Mouse (Mus musculus) embryonic facial prominence, embryonic 15.5 days (tissue): Measurements from ENCODE around the gene Dst. TPM values are rescaled to one million over a fixed set of nuclear protein-coding genes. Genes with fewer than 3 reads are reported as not detected.

ENCODE experiments used
- ATAC-seq: fragments of 200-750 bp; cut with Nextera tagmentation; 2 replicates; pipeline ENCODE4 v1.8.0; 2017; ENCODE audit warnings: low read depth, moderate TSS enrichment; ENCODE audit not compliant: insufficient number of reproducible peaks, low FRiP score, low TSS enrichment
- H3K27ac ChIP-seq: fragments of 300-500 bp; sonication (generic); replicated peaks from 2 replicates; pipeline ENCODE4 v1.5.1; 2015; ENCODE audit warnings: mild to moderate bottlenecking, inconsistent platforms
- H3K27me3 ChIP-seq: fragments of 300-500 bp; sonication (generic); 2 replicates; pipeline ENCODE4 v1.6.1; 2015; ENCODE audit warnings: inconsistent platforms
- H3K36me3 ChIP-seq: fragments of 300-500 bp; sonication (generic); 2 replicates; pipeline ENCODE4 v1.6.1; 2015; ENCODE audit warnings: mild to moderate bottlenecking, inconsistent platforms
- H3K4me1 ChIP-seq: fragments of 300-500 bp; sonication (generic); 2 replicates; pipeline ENCODE4 v1.6.1; 2015; ENCODE audit warnings: inconsistent platforms
- H3K4me2 ChIP-seq: fragments of 300-500 bp; sonication (generic); replicated peaks from 2 replicates; pipeline ENCODE4 v1.6.1; 2015; ENCODE audit warnings: mild to moderate bottlenecking, inconsistent platforms
- H3K4me3 ChIP-seq: fragments of 300-500 bp; sonication (generic); replicated peaks from 2 replicates; pipeline ENCODE4 v1.5.1; 2015; ENCODE audit warnings: mild to moderate bottlenecking, inconsistent platforms
- H3K9ac ChIP-seq: fragments of 300-500 bp; sonication (generic); 2 replicates; pipeline ENCODE4 v1.6.1; 2015; ENCODE audit warnings: inconsistent platforms
- H3K9me3 ChIP-seq: fragments of 300-500 bp; sonication (generic); replicated peaks from 2 replicates; pipeline ENCODE4 v1.6.1; 2016; ENCODE audit warnings: inconsistent platforms
- WGBS: fragments of 180-500 bp; shearing (Covaris S2); methylation state at CpG from one replicate; pipeline ENCODE4 v1.1.7; 2015; 5-methylcytosine and 5-hydroxymethylcytosine counted together
- polyA plus RNA-seq: library from polyadenylated mRNA; unstranded; fragments of >200 nt; fragmentation: Nextera tagmentation; extraction: Ambion mirVana; gene quantifications from 2 replicates; pipeline ENCODE4 v1.2.1, GENCODE M21; 2015

Dst gene
- polyA plus RNA-seq, 1 experiment from 2014 or later, result 22.8 TPM

GRCm38 (mm10) chr1:34025879-34026278, 117.9 kb downstream of the Dst start:
- Histone ChIP-seq H3K27ac (no peak overlapping the region), H3K4me1 (0 out of 2 replicates have a peak, but pooled peaks cover 7% of the 10 kb centered on the region), H3K4me3 (no peak overlapping the region), H3K27me3 (no peaks in the 10 kb centered on the region), H3K9ac (no peak overlapping the region), H3K36me3 (no peaks in the 10 kb centered on the region), H3K9me3 (no peaks in the 10 kb centered on the region), H3K4me2 (no peak overlapping the region)
- no peak for ATAC-seq
- 84% methylated on average over 6 of the region's 6 CpGs for WGBS

- Histone ChIP-seq H3K36me3 (no peaks in the 10 kb centered on the region), H3K4me1 (no peaks in the 10 kb centered on the region), H3K9me3 (no peaks in the 10 kb centered on the region), H3K27me3 (no peaks in the 10 kb centered on the region), H3K4me2 (no peak overlapping the region), H3K27ac (no peak overlapping the region), H3K4me3 (no peak overlapping the region), H3K9ac (no peak overlapping the region)
- 71% methylated on average over 5 of the region's 5 CpGs for WGBS
- ATAC-seq, result no peak
Measured at GRCm38 (mm10) chr1:34028722-34029121, 120.7 kb downstream of the Dst start.

DNA sequence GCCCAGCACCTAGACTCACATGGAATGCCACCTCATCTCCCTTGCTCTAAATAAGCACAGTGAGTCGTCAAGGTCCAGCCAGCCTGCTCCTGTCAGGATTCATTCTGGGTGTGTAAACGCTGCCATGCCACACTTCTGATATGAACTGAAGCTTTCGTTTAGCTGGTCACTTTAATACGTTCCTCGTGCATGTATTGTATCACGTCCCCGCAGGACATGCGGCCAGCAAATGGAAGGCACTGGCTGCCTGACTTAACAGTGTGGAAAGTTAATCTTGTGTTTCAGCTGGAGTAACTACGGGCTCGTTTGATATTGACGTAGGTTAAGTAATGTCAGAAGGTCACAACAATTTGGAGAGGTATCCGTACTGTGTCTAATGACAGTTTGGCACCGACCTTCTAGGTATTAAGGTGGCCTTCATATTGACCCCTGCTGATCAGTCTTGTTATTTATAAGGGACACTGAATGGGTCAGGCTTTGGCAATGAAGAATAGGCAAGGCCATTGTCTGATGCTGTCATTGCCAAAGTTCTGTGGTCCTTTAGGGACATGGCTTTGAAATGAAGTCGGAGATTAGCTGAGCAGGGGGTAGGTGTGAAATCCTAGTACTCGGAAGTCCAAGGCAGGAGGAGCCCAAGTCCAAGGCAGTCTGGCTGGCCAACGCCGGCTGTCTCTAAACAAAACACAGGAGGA, 122.5 kb downstream of the Dst start:
- H3K27me3 ChIP-seq, result no peaks in the 10 kb centered on the region
- H3K9me3 ChIP-seq, result no peaks in the 10 kb centered on the region
- no peak overlapping the region for H3K9ac ChIP-seq
- ATAC-seq, result no peak
- 82% methylated on average over 17 of the region's 17 CpGs for WGBS
- H3K36me3 ChIP-seq, result no peaks in the 10 kb centered on the region
- H3K4me2 ChIP-seq, result no peak overlapping the region
- no peak overlapping the region for H3K27ac ChIP-seq
- peaks cover 4% of the 10 kb centered on the region for H3K4me1 ChIP-seq
- no peak overlapping the region for H3K4me3 ChIP-seq

GRCm38 (mm10) chr1:34033052-34033451, 125.0 kb downstream of the Dst start:
- 90% methylated on average over 5 of the region's 5 CpGs for WGBS

GRCm38 (mm10) chr1:34033478-34033877, 125.5 kb downstream of the Dst start:
- H3K9ac ChIP-seq, result no peak overlapping the region
- H3K4me3 ChIP-seq, result no peak overlapping the region
- no peak overlapping the region for H3K27ac ChIP-seq
- H3K4me1 ChIP-seq, result peaks cover 6% of the 10 kb centered on the region
- H3K9me3 ChIP-seq, result no peaks in the 10 kb centered on the region
- H3K36me3 ChIP-seq, result no peaks in the 10 kb centered on the region
- H3K27me3 ChIP-seq, result no peaks in the 10 kb centered on the region
- no peak for ATAC-seq
- H3K4me2 ChIP-seq, result no peak overlapping the region
- 90% methylated on average over 1 of the region's 1 CpGs for WGBS

More at GRCm38 (mm10) chr1:34033052-34033451, 125.0 kb downstream of the Dst start:
- H3K27ac ChIP-seq, result no peak overlapping the region
- no peak overlapping the region for H3K9ac ChIP-seq
- H3K27me3 ChIP-seq, result no peaks in the 10 kb centered on the region
- ATAC-seq, result no peak
- H3K4me1 ChIP-seq, result peaks cover 6% of the 10 kb centered on the region
- no peaks in the 10 kb centered on the region for H3K9me3 ChIP-seq
- no peak overlapping the region for H3K4me3 ChIP-seq
- H3K4me2 ChIP-seq, result no peak overlapping the region
- H3K36me3 ChIP-seq, result no peaks in the 10 kb centered on the region

- ATAC-seq, result no peak
- Histone ChIP-seq H3K4me1 (peaks cover 6% of the 10 kb centered on the region), H3K4me2 (no peak overlapping the region), H3K9me3 (no peaks in the 10 kb centered on the region), H3K27me3 (no peaks in the 10 kb centered on the region), H3K4me3 (no peak overlapping the region), H3K9ac (no peak overlapping the region), H3K27ac (no peak overlapping the region), H3K36me3 (no peaks in the 10 kb centered on the region)
- 87% methylated on average over 3 of the region's 3 CpGs for WGBS
Measured at GRCm38 (mm10) chr1:34033958-34034357, 125.9 kb downstream of the Dst start.

- Histone ChIP-seq H3K4me1 (peaks cover 6% of the 10 kb centered on the region), H3K9me3 (no peaks in the 10 kb centered on the region), H3K4me2 (no peak overlapping the region), H3K27me3 (no peaks in the 10 kb centered on the region), H3K9ac (no peak overlapping the region), H3K27ac (no peak overlapping the region), H3K4me3 (no peak overlapping the region), H3K36me3 (no peaks in the 10 kb centered on the region)
- ATAC-seq, result no peak
- 87% methylated on average over 12 of the region's 12 CpGs for WGBS
Measured at GRCm38 (mm10) chr1:34036111-34036510, 128.1 kb downstream of the Dst start.

GRCm38 (mm10) chr1:34038571-34038970, 130.5 kb downstream of the Dst start:
- Histone ChIP-seq H3K9ac (no peak overlapping the region), H3K36me3 (no peaks in the 10 kb centered on the region), H3K27ac (no peak overlapping the region), H3K9me3 (no peaks in the 10 kb centered on the region), H3K4me2 (no peak overlapping the region), H3K4me3 (no peak overlapping the region), H3K27me3 (no peaks in the 10 kb centered on the region), H3K4me1 (peaks cover 6% of the 10 kb centered on the region)
- ATAC-seq, result no peak
- 88% methylated on average over 7 of the region's 7 CpGs for WGBS

DNA sequence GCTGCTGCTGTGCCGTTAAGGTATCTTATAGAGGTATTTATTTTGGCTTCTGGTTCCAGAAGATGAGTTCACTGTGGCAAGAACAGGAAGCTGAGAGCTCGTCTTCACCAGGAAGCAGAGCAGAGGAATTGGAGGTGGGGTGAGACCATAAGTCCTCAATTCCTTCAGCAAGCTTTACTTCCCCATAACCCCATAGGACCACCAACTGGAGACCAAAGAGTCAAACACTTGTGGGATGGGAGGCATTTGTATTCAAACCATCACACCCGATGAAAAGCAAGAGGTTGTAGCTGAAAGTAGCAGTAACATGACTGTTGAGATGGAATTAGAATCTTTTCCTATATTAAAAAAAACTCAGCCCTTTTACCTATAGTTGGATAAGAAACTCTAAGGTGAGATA, 132.0 kb downstream of the Dst start:
- H3K4me1 ChIP-seq, result peaks cover 16% of the 10 kb centered on the region
- ATAC-seq, result no peak
- H3K4me2 ChIP-seq, result no peak overlapping the region
- 62% methylated on average over 3 of the region's 3 CpGs for WGBS
- H3K36me3 ChIP-seq, result no peaks in the 10 kb centered on the region
- H3K27ac ChIP-seq, result no peak overlapping the region
- H3K9me3 ChIP-seq, result no peaks in the 10 kb centered on the region
- no peaks in the 10 kb centered on the region for H3K27me3 ChIP-seq
- H3K9ac ChIP-seq, result no peak overlapping the region
- no peak overlapping the region for H3K4me3 ChIP-seq

DNA sequence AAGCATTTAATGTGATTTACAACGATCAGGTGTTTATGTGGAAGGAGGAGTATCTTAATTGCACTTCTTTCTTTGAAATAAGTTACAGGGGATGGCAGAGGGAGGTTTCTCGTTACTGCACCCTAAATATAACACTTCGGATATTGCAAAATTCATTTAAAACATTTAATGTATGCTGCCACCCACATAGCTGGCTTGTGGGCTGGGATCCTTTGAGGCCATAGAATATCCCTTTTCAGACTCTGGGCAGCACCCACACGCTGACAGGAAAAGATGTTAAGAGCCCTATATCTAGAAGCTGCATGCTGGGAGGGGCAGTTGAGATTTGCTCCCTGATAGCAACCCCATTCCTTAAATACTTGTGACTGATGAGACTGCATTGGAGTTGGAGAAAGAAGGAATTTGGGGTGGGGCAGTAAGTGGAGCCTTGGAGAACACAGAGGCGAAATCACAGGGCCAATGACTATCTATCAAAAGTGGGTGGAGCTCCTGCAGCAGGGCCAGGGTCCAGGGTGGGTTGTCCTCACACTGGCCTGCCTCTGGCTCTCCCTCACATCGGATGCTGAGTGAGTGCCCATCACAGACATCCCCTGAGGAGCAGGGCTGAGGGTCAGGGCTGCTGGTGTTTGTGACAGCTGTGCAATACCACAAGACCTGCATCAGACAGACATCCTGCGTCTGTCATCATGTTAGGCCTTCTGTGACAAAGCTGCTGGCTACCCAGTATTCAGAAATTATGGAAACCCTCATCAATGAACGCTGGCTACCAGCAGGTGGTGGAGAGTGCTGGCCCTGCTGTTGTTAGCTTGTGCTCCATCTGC, 133.1 kb downstream of the Dst start:
- WGBS, result 50% methylated on average over 8 of the region's 8 CpGs
- H3K36me3 ChIP-seq, result no peaks in the 10 kb centered on the region
- peak; percentile 37; the same call in 1 of the 2 replicates for ATAC-seq
- H3K9me3 ChIP-seq, result no peaks in the 10 kb centered on the region
- H3K4me1 ChIP-seq, result peaks cover 10% of the 10 kb centered on the region
- H3K27ac ChIP-seq, result no peak overlapping the region
- no peak overlapping the region for H3K9ac ChIP-seq
- no peak overlapping the region for H3K4me3 ChIP-seq
- H3K27me3 ChIP-seq, result no peaks in the 10 kb centered on the region
- H3K4me2 ChIP-seq, result no peak overlapping the region

- WGBS, result 72% methylated on average over 3 of the region's 3 CpGs
- Histone ChIP-seq H3K4me2 (no peak overlapping the region), H3K9ac (no peak overlapping the region), H3K27ac (no peak overlapping the region), H3K4me1 (peaks cover 10% of the 10 kb centered on the region), H3K9me3 (no peaks in the 10 kb centered on the region), H3K36me3 (no peaks in the 10 kb centered on the region), H3K27me3 (no peaks in the 10 kb centered on the region), H3K4me3 (no peak overlapping the region)
- ATAC-seq, result no peak
Measured at GRCm38 (mm10) chr1:34042299-34042698, 134.3 kb downstream of the Dst start.
